Mouse (Mus musculus) urinary bladder, postnatal 10 days (tissue): ENCODE measurements around the gene Rbl1.
A peak's percentile ranks its signal among the peaks of the same experiment; 100 is the strongest.
"Not testable (repeated sequence)": the region's sequence is repeated elsewhere in the genome, so short reads cannot be mapped to it uniquely, and the experiment has no call there.

Experiments used
- DNase-seq: peaks from one replicate; pipeline ENCODE4 v3.0.0; 2022; ENCODE audit warnings: low spot score

The Rbl1 gene

GRCm38 (mm10) chr2:157170626-157171025 is 33.7 kb downstream of the Rbl1 start:
- no peak for DNase-seq

GRCm38 (mm10) chr2:157170166-157170565 is 34.2 kb downstream of the Rbl1 start:
- no peak for DNase-seq

GRCm38 (mm10) chr2:157166371-157167080 is 37.8 kb downstream of the Rbl1 start:
- DNase-seq = no peak

DNA sequence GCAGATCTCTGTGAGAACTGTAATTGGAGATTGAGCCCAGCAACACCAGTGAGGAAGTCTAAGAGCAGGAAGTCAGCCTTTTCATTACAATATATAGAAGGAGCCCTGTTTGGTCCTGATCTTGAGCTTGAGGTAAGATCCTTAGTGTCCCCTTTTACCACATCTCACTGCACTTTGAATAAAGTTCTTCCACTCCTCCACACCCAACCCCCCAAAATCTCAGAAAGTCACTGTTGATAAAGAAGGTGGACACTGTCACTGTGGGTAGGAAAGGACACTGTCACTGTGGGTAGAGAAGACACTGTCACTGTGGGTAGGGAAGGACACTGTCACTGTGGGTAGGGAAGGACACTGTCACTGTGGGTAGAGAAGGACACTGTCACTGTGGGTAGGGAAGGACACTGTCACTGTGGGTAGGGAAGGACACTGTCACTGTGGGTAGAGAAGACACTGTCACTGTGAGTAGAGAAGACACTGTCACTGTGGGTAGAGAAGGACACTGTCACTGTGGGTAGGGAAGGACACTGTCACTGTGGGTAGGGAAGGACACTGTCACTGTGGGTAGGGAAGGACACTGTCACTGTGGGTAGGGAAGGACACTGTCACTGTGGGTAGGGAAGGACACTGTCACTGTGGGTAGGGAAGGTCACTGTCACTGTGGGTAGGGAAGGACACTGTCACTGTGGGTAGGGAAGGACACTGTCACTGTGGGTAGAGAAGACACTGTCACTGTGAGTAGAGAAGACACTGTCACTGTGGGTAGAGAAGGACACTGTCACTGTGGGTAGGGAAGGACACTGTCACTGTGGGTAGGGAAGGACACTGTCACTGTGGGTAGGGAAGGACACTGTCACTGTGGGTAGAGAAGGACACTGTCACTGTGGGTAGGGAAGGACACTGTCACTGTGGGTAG is 38.8 kb downstream of the Rbl1 start:
- not testable (repeated sequence) for DNase-seq

DNA sequence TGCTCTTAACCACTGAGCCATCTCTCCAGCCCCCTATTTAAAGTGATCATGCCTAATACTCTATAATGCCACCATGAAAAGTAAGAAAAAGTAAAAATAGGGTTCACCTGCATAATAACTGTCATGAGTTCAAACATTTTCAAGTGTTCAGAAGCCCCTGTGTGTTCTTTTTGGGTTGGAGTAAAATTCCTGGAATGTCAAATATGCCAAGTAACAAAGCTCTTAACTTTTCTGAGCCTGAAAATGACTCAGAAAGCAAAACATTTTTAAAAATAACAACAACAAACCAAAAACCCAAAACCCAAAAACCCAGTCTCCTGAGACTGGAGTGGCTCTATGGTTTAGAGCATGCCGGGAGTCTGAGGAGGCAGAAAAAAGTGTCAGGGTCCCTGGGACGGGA is 40.2 kb downstream of the Rbl1 start:
- no peak for DNase-seq

DNA sequence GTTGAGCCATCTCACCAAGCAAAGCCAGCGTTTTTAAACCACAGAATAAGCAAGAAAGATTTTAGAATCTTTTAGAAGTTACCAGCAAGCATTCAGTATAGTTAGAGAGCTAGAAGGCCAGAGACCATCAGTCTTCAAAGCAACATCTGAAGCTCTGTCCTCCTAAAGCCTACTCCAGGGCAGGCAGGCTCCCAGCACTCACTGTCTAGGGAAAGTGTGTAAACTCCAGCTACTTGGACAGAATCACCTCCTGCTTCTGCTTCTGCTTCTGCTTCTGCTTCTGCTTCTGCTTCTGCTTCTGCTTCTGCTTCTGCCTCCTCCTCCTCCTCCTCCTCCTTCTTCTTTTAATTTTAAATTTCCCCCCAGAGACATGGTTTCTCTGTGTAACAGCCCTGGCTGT is 48.3 kb downstream of the Rbl1 start:
- no peak for DNase-seq

GRCm38 (mm10) chr2:157153235-157153634 is 51.1 kb downstream of the Rbl1 start:
- DNase-seq = no peak

DNA sequence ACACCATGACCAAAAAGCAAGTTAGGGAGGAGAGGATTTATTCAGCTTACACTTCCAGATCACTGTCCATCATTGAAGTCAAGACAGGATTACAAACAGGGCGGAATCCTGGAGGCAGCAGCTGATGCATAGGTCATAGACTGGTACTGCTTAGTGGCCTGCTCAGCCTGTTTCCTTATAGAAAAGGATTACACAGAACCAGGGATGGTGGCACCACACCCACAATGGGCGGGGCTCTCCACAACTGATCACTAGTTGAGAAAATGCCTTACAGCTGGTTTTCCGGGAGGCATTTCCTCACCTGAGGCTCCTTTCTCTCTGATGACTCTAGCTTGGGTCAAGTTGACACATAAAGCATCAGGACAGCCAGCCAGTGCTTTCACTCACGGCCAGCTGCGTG is 55.9 kb downstream of the Rbl1 start:
- DNase-seq = no peak

- DNase-seq = no peak
These were observed 56.8 kb downstream of the Rbl1 start for GRCm38 (mm10) chr2:157147397-157148020.

- no peak for DNase-seq
These were observed 59.2 kb downstream of the Rbl1 start for GRCm38 (mm10) chr2:157145173-157145572.

DNA sequence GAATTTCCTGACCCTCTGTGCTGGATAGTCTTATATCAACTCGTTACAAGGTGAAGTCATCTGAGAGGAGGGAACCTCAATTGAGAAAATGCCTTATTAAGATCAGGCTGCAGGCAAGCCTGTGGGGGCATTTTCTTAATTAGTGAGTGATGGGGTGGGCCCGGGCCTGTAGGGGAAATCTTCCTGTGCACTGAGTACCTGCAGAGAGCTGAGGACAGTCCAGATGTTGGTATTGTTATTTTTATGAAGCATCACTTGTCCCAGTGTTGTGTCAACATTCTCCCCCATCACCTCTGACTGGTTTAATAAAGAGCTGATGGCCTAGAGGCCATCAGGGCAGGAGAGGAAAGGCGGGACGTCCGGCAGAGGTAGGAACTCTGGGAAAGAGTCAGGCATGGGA is 60.2 kb downstream of the Rbl1 start:
- DNase-seq = no peak

GRCm38 (mm10) chr2:157141962-157142361 is 62.4 kb downstream of the Rbl1 start:
- DNase-seq = no peak

- no peak for DNase-seq
These were observed 65.0 kb downstream of the Rbl1 start for GRCm38 (mm10) chr2:157139251-157139802.

- DNase-seq = no peak
These were observed 65.5 kb downstream of the Rbl1 start for GRCm38 (mm10) chr2:157138808-157139207.

DNA sequence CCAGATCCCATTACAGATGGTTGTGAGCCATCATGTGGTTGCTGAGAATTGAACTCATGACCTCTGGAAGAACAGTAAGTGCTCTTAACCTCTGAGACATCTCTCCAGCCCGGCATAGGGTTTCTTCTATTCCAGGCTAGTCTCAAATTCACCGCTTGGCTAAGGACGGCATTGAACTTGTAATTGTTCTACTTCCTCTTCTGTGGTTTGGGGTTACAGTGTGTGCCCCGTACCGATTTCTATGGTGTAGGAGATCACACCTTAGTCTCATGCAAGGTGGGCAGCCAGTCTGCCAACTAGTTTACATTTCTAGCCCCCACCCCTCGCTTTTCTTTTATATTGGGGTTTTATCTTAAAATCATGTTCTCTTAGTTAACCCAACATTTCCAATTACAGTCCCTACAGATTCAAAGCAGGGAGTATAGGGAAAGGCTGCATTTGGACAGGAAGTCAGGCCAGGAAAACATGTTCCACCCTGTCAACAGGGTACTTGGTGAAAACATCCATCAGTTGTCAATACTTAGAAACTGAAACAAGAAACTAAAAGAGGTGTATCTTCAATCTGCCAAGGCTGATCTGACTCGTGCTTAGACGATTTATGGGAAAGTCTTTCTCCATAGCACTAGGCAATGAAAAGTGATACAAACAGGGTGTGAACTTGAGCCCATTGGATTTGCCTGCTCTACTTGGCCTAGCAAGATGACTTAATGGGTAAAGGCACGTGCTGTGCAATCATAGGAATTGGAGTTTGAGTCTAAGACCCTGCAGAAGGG is 66.2 kb downstream of the Rbl1 start:
- DNase-seq = no peak

DNA sequence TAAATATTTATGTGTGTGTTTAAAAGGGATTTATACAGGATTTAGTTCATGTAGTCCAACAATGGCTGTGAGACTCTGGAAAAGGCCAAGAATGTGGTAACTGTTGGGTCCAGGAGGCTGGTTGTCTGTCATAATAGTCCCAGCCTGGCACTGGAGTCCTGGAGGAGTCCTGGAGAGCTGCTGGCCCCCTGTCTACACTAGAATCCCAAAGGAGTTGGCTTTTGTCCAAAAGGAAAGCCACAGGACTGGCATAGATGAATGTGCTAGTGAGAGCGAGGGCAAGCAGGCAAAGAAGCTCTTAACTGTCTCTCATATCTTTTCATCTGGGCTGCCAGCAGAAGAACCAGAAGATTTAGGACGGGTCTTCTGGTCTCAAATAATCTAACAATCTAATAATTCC is 67.7 kb downstream of the Rbl1 start:
- no peak for DNase-seq

- DNase-seq = no peak
These were observed 68.2 kb downstream of the Rbl1 start for GRCm38 (mm10) chr2:157136176-157136575.

- DNase-seq = no peak
These were observed 68.7 kb downstream of the Rbl1 start for GRCm38 (mm10) chr2:157135529-157136120.

- peak; percentile 80 for DNase-seq
These were observed 69.3 kb downstream of the Rbl1 start, which contains the start of gene Samhd1 for GRCm38 (mm10) chr2:157135014-157135413. TSS of gene Samhd1 (minus strand) at chr2:157135265.

DNA sequence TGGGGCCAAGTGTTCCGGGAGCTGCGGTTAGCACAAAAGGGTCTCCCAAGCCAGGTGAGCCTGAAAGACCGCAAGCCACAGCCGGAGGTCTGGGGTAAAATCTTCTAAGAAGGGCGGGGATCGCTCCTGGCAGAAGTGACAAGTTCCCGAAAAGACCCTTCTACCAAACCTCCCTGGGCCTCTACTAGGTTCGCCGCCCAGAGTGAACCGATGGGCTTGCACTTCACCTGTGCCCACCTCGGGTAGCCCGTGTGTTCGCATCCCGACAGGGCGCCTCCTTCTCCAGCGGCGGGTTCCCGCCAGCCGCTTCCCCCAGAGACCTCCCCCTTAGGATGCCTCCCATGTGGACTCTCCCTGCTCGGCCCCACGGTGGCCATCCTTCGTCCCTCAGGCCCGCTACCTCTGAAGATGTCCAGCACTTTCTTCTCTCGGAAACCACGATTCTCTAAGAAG is 69.8 kb downstream of the Rbl1 start:
- no peak for DNase-seq
